Mouse (Mus musculus): ENCODE measurements around the gene Nwd1. TPM values are rescaled to one million over a fixed set of nuclear protein-coding genes. Genes with fewer than 3 reads are reported as not detected.

Nwd1 gene
- 0.06 TPM in 1 of 4 replicates, not detected in the others for total RNA-seq (2023; ENCODE audit: inconsistent age)

GRCm38 (mm10) chr8:72646060-72646767 lies at the start of gene Nwd1:
TSS of gene Nwd1 (plus strand) at chr8:72646711.

GRCm38 (mm10) chr8:72722769-72723650 lies 76.5 kb downstream of the Nwd1 start, which contains the start of gene Sin3b:
TSS of gene Sin3b (plus strand) at chr8:72723285.

GRCm38 (mm10) chr8:72761322-72762051 lies 115.0 kb downstream of the Nwd1 start, which contains the start of gene F2rl3:
TSS of gene F2rl3 (plus strand) at chr8:72761880.

Other genes starting within 250 kb of the Nwd1 start
- 89.0 to 108 TPM (median 102 TPM) in 4 replicates for gene Eps15l1, start 225.3 kb upstream of the Nwd1 start, total RNA-seq (2023; ENCODE audit: inconsistent age)
- 0.39 to 0.51 TPM in 2 of 4 replicates, not detected in the others for gene Calr3, start 202.8 kb upstream of the Nwd1 start, total RNA-seq (2023; ENCODE audit: inconsistent age)
- gene 1700030K09Rik, start 202.8 kb upstream of the Nwd1 start, total RNA-seq (2023; ENCODE audit: inconsistent age) = 28.2 to 37.2 TPM (median 35.7 TPM) in 4 replicates
- gene Cherp, start 171.5 kb upstream of the Nwd1 start, total RNA-seq (2023; ENCODE audit: inconsistent age) = 118 to 152 TPM (median 126 TPM) in 4 replicates
- 63.5 to 70.0 TPM (median 67.4 TPM) in 4 replicates for gene Slc35e1, start 154.1 kb upstream of the Nwd1 start, total RNA-seq (2023; ENCODE audit: inconsistent age)
- gene Med26, start 98.4 kb upstream of the Nwd1 start, total RNA-seq (2023; ENCODE audit: inconsistent age) = 18.7 to 21.2 TPM (median 19.7 TPM) in 4 replicates
- gene Smim7, start 75.6 kb upstream of the Nwd1 start, total RNA-seq (2023; ENCODE audit: inconsistent age) = 156 to 184 TPM (median 168 TPM) in 4 replicates
- gene Tmem38a, start 74.7 kb upstream of the Nwd1 start, total RNA-seq (2023; ENCODE audit: inconsistent age) = 0.87 to 3.3 TPM (median 0.96 TPM) in 4 replicates
- gene Sin3b, start 76.6 kb downstream of the Nwd1 start, total RNA-seq (2023; ENCODE audit: inconsistent age) = 142 to 155 TPM (median 143 TPM) in 4 replicates
- 0.57 to 1.4 TPM (median 0.98 TPM) in 4 replicates for gene F2rl3, start 115.2 kb downstream of the Nwd1 start, total RNA-seq (2023; ENCODE audit: inconsistent age)